ENCODE assay signal across 12 mouse cellular contexts in genomic region chr2:50150816-50151215, GRCm38 (mm10).
"Had no signal": no experiment of that assay in that cellular context is flagged by ENCODE, and none has a peak within 500 bp of the region (broad histone marks: within the 10 kb centered on the region; RNA-seq: fewer than 3 reads in every experiment).

No protein-coding gene starts in this region.

- H3K27ac ChIP-seq: left cerebral cortex, adult 2 months; limb, embryonic 12.5 days; liver, embryonic 13.5 days; lung, embryonic 15.5 days; midbrain, embryonic 12.5 days had no signal

- H3K4me3 ChIP-seq: left cerebral cortex, adult 2 months; limb, embryonic 12.5 days; liver, embryonic 13.5 days; lung, embryonic 15.5 days; midbrain, embryonic 12.5 days had no signal

- H3K36me3 ChIP-seq: limb, embryonic 12.5 days; liver, embryonic 13.5 days; lung, embryonic 15.5 days; midbrain, embryonic 12.5 days had no signal

- ATAC-seq: liver, postnatal 0 days had no signal

- H3K9ac ChIP-seq: limb, embryonic 12.5 days; liver, embryonic 13.5 days; liver, postnatal 0 days; lung, embryonic 15.5 days; midbrain, embryonic 12.5 days had no signal

- H3K27me3 ChIP-seq: limb, embryonic 12.5 days; liver, embryonic 13.5 days; lung, embryonic 15.5 days; midbrain, embryonic 12.5 days had no signal

- DNase-seq: kidney, adult 18-20 months; kidney, postnatal 14 days; liver; liver, embryonic 13.5 days; liver, postnatal 0 days; spleen, adult 18-20 months; thymus, adult 18-20 months; thymus, postnatal 14 days had no signal

- H3K9me3 ChIP-seq: limb, embryonic 12.5 days; liver, embryonic 13.5 days; lung, embryonic 15.5 days; midbrain, embryonic 12.5 days had no signal

- H3K4me1 ChIP-seq: liver, embryonic 13.5 days; lung, embryonic 15.5 days; midbrain, embryonic 12.5 days had no signal

- H3K4me2 ChIP-seq: limb, embryonic 12.5 days; liver, embryonic 13.5 days; lung, embryonic 15.5 days; midbrain, embryonic 12.5 days had no signal
